Mouse (Mus musculus) kidney, adult 2 months (tissue): ENCODE results near the gene Sox6. TPM values are rescaled to one million over a fixed set of nuclear protein-coding genes. Genes with fewer than 3 reads are reported as not detected.

Source experiments
- DNase-seq: peaks from one replicate; pipeline ENCODE4 v3.0.0; 2021
- H3K27ac ChIP-seq: fragments of 200-500 bp; 2 replicates; pipeline ENCODE4 v1.5.1; 2012; ENCODE audit warnings: low read depth, low read length, control low read depth, inconsistent platforms; ENCODE audit not compliant: insufficient read depth
- H3K27me3 ChIP-seq: fragments of 200-500 bp; replicated peaks from 2 replicates; pipeline ENCODE4 v1.6.1; 2012; ENCODE audit warnings: mild to moderate bottlenecking, moderate library complexity, low read length, inconsistent platforms; ENCODE audit not compliant: control insufficient read depth, insufficient read depth
- H3K36me3 ChIP-seq: fragments of 200-500 bp; 2 replicates; pipeline ENCODE4 v1.6.1; 2012; ENCODE audit warnings: mild to moderate bottlenecking, moderate library complexity, low read length, inconsistent platforms; ENCODE audit not compliant: control insufficient read depth, insufficient read depth
- H3K4me1 ChIP-seq: fragments of 200-500 bp; 2 replicates; pipeline ENCODE4 v1.6.1; 2011; ENCODE audit warnings: low read length; ENCODE audit not compliant: control insufficient read depth, insufficient read depth
- H3K4me3 ChIP-seq: fragments of 200-500 bp; 2 replicates; pipeline ENCODE4 v1.5.1; 2011; ENCODE audit warnings: mild to moderate bottlenecking, low read depth, low read length, control low read depth; ENCODE audit not compliant: insufficient read depth
- CTCF ChIP-seq: fragments of 200-500 bp; conservative IDR thresholded peaks from 2 replicates; pipeline ENCODE4 v1.5.1; 2011; ENCODE audit warnings: low read depth, mild to moderate bottlenecking, control low read depth, low read length, moderate library complexity, mixed read lengths; ENCODE audit not compliant: insufficient read depth, insufficient read length
- POLR2A ChIP-seq: fragments of 200-500 bp; IDR thresholded peaks from one replicate; pipeline ENCODE4 v1.6.1; 2011; ENCODE audit warnings: low read depth, low read length, control low read depth
- WGBS: fragments of 180-500 bp; shearing (Covaris S2); methylation state at CpG from one replicate; pipeline ENCODE4 v1.1.7; 2018; 5-methylcytosine and 5-hydroxymethylcytosine counted together
- polyA plus RNA-seq: library from polyadenylated mRNA; depleted of rRNA; stranded (reverse); fragments of >200 nt; gene quantifications from 2 replicates; pipeline ENCODE4 v1.2.3, GENCODE M21; 2012; rRNA removed

The Sox6 gene
- polyA plus RNA-seq, 1 experiment: 37.1 TPM

GRCm38 (mm10) chr7:115447091-115447490, 591.5 kb downstream of the Sox6 start:
- DNase-seq: no peak
- no peaks in the 10 kb centered on the region for H3K36me3 ChIP-seq
- WGBS: 74% methylated on average over 3 of the region's 3 CpGs
- H3K27ac ChIP-seq: no peak overlapping the region
- H3K4me1 ChIP-seq: no peaks in the 10 kb centered on the region; the same call in 1 of the 2 replicates
- no peak overlapping the region for H3K4me3 ChIP-seq
- TF ChIP-seq POLR2A (no peak), CTCF (no peak)
- H3K27me3 ChIP-seq: no peaks in the 10 kb centered on the region

- Histone ChIP-seq H3K4me1 (no peaks in the 10 kb centered on the region; the same call in 1 of the 2 replicates), H3K27me3 (no peaks in the 10 kb centered on the region), H3K36me3 (no peaks in the 10 kb centered on the region), H3K27ac (no peak overlapping the region), H3K4me3 (no peak overlapping the region)
- WGBS: 42% methylated on average over 6 of the region's 6 CpGs
- no peak for TF ChIP-seq CTCF
- no peak for TF ChIP-seq POLR2A
- peak; percentile 74 for DNase-seq
Measured at GRCm38 (mm10) chr7:115446481-115447016, 592.0 kb downstream of the Sox6 start.

- Histone ChIP-seq H3K4me1 (no peaks in the 10 kb centered on the region), H3K4me3 (no peak overlapping the region), H3K27ac (no peak overlapping the region), H3K36me3 (no peaks in the 10 kb centered on the region), H3K27me3 (no peaks in the 10 kb centered on the region)
- WGBS: 90% methylated on average over 7 of the region's 7 CpGs
- DNase-seq: no peak
- TF ChIP-seq POLR2A: no peak
- no peak for TF ChIP-seq CTCF
Measured at GRCm38 (mm10) chr7:115426161-115426982, 612.2 kb downstream of the Sox6 start.

- Histone ChIP-seq H3K27me3 (no peaks in the 10 kb centered on the region), H3K4me1 (no peaks in the 10 kb centered on the region), H3K4me3 (no peak overlapping the region), H3K27ac (no peak overlapping the region), H3K36me3 (no peaks in the 10 kb centered on the region)
- 80% methylated on average over 7 of the region's 7 CpGs for WGBS
- DNase-seq: no peak
- no peak for TF ChIP-seq CTCF
- TF ChIP-seq POLR2A: no peak
Measured at GRCm38 (mm10) chr7:115422828-115423227, 615.8 kb downstream of the Sox6 start.

GRCm38 (mm10) chr7:115420960-115421359, 617.6 kb downstream of the Sox6 start:
- no peak for DNase-seq
- no peak for TF ChIP-seq POLR2A
- TF ChIP-seq CTCF: no peak
- Histone ChIP-seq H3K4me3 (no peak overlapping the region), H3K36me3 (no peaks in the 10 kb centered on the region), H3K4me1 (no peaks in the 10 kb centered on the region), H3K27ac (no peak overlapping the region), H3K27me3 (no peaks in the 10 kb centered on the region)
- WGBS: 45% methylated on average over 12 of the region's 12 CpGs

Other genes with a start within 250 kb of the Sox6 start
- 43.8 and 53.3 TPM in 2 replicates for gene 1110004F10Rik, start 601 bp upstream of the Sox6 start, polyA plus RNA-seq
- 0.86 and 1.2 TPM in 2 replicates for gene Gm4353, start 45.8 kb upstream of the Sox6 start, polyA plus RNA-seq